Comparison of ENCODE assay signal across 13 mouse cellular contexts in the genomic region with DNA sequence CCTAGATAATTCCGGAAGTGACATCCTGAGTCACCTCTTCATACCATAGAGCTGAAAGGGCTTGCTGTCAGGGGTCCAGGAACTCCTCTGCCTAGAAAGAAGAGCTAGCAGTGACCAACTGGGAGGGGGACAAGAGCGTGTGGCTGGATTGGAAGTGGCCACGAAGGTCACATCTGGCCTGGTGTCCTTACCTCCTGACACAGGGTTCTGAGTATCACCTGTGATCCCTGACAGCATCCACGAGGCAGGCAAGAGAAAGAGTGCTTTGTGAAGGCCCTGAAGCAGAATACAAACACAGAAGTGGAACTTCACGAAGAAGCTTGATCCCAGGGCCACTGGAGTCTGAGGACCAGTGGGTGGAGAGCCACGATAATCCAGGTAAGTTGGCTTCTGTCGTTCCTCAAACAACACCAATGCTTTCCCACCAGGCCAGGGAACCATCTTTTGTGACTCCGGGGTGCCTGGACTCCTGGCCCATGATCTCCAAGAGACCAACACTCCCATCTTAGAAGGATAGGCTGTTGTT. TPM values are rescaled to one million over a fixed set of nuclear protein-coding genes. Genes with fewer than 3 reads are reported as not detected.
A peak's percentile ranks its signal among the peaks of the same experiment; 100 is the strongest.
DNase-seq lines count a peak whose midpoint lies in the region.
"Had no signal": no experiment of that assay in that cellular context is flagged by ENCODE, and none has a peak within 500 bp of the region (broad histone marks: within the 10 kb centered on the region; RNA-seq: fewer than 3 reads in every experiment).

A gene (plus strand): TSS at position 51 of the 526 bp plus-strand sequence.

- DNase-seq in 416B (ENCODE audit: low read depth) (peak; percentile 1), ZHBTc4 (ENCODE audit: low read depth, low spot score) (peak; percentile 2)
- DNase-seq in gastrocnemius, adult 18-20 months (ENCODE audit: low spot score) = peak; percentile 30
- DNase-seq in heart, adult 8-10 months (ENCODE audit: low spot score) = peak; percentile 6
- peak; percentile 14 for DNase-seq in kidney, postnatal 14 days
- DNase-seq in right cerebral cortex, postnatal 25 days = peak; percentile 34
- peak; percentile 16 for DNase-seq in thymus, postnatal 14 days

RNA-seq across cellular contexts. Expression of the gene that starts here (rescaled TPM):
- total RNA-seq in gastrocnemius, adult 18-20 months (2021) = not detected
- total RNA-seq in heart, adult 8-10 months (2022) = not detected
- total RNA-seq: adrenal gland, postnatal 36 days; forebrain, postnatal 0 days; granulocyte monocyte progenitor cell, adult 5-6 weeks; heart, postnatal 25 days; layer of hippocampus, adult 2 months; layer of hippocampus, postnatal 25 days had no signal

Comparison
In these comparisons a context has a peak if more than half of its experiments do, and no peak if none do; other contexts are left out.
1. Peak in every context shown above with its lines: DNase-seq.
2. Peak in DNase-seq in gastrocnemius, adult 18-20 months; RNA of the gene not detected or under 1 TPM.
3. Peak in DNase-seq in heart, adult 8-10 months; RNA of the gene not detected or under 1 TPM.